Mouse (Mus musculus): Measurements from ENCODE around the gene Kdsr.

GRCm38 (mm10) chr1:106765771-106766170, 6.2 kb upstream of the Kdsr start:
- TF ChIP-seq ZNF384 (IDR thresholded peaks at IDR 0.05; ENCODE audit: low read depth, low read length), result no peak
- no peak for TF ChIP-seq BHLHE40 (IDR thresholded peaks at IDR 0.05; ENCODE audit: low read depth, low read length)
- no peak for TF ChIP-seq CTCF (conservative IDR thresholded peaks at IDR 0.05 in 1 of 2, IDR thresholded peaks at IDR 0.05 in 1 of 2; ENCODE audit: low read depth in 2 of 2, low read length in 2 of 2)
- no peak for TF ChIP-seq MXI1 (IDR thresholded peaks at IDR 0.05; ENCODE audit: low read depth, low read length)
- TF ChIP-seq MYC (IDR thresholded peaks at IDR 0.05; ENCODE audit: low read depth, low read length), result no peak
- no peak for TF ChIP-seq E2F4 (IDR thresholded peaks at IDR 0.05; ENCODE audit: insufficient replicate concordance, low read depth, low read length)

All from CH12.LX (cell line).